Mouse (Mus musculus): ENCODE results near the gene Upk1b. TPM values are rescaled to one million over a fixed set of nuclear protein-coding genes. Genes with fewer than 3 reads are reported as not detected.
A peak's percentile ranks its signal among the peaks of the same experiment; 100 is the strongest.

The Upk1b gene
- polyA plus RNA-seq, 1 experiment from 2014 or later, result 3.1 TPM

- H3K27ac ChIP-seq, result no peak overlapping the region
- no peak for ATAC-seq (ENCODE audit: insufficient number of reproducible peaks, insufficient read depth, low FRiP score, low TSS enrichment)
- no peaks in the 10 kb centered on the region for H3K9me3 ChIP-seq
- H3K36me3 ChIP-seq, result peaks cover 15% of the 10 kb centered on the region
- H3K4me3 ChIP-seq, result no peak overlapping the region
- no peaks in the 10 kb centered on the region for H3K27me3 ChIP-seq
- 78% methylated on average over 6 of the region's 6 CpGs for WGBS
- peaks cover 10% of the 10 kb centered on the region for H3K4me1 ChIP-seq
- no peak overlapping the region for H3K4me2 ChIP-seq (replicated peaks)
- no peak overlapping the region for H3K9ac ChIP-seq
Measured at GRCm38 (mm10) chr16:38760834-38761375, 39.2 kb downstream of the Upk1b start.

GRCm38 (mm10) chr16:38760239-38760638 lies 39.9 kb downstream of the Upk1b start:
- H3K27me3 ChIP-seq, result no peaks in the 10 kb centered on the region
- H3K36me3 ChIP-seq, result peaks cover 15% of the 10 kb centered on the region
- H3K9ac ChIP-seq, result no peak overlapping the region
- H3K27ac ChIP-seq, result no peak overlapping the region
- peaks cover 14% of the 10 kb centered on the region for H3K4me1 ChIP-seq
- no peak overlapping the region for H3K4me2 ChIP-seq (replicated peaks)
- ATAC-seq (ENCODE audit: insufficient number of reproducible peaks, insufficient read depth, low FRiP score, low TSS enrichment), result no peak
- no peak overlapping the region for H3K4me3 ChIP-seq
- no peaks in the 10 kb centered on the region for H3K9me3 ChIP-seq
- WGBS, result 90% methylated on average over 5 of the region's 5 CpGs

- Histone ChIP-seq H3K4me3 (no peak overlapping the region), H3K9ac (no peak overlapping the region), H3K9me3 (no peaks in the 10 kb centered on the region), H3K27ac (0 out of 2 replicates have a peak overlapping the region, but pooled peaks have one; percentile 23), H3K4me2 (replicated peaks) (no peak overlapping the region), H3K27me3 (no peaks in the 10 kb centered on the region), H3K4me1 (peaks cover 23% of the 10 kb centered on the region), H3K36me3 (peaks cover 15% of the 10 kb centered on the region)
- no peak for ATAC-seq (ENCODE audit: insufficient number of reproducible peaks, insufficient read depth, low FRiP score, low TSS enrichment)
- WGBS, result 75% methylated on average over 12 of the region's 12 CpGs
Measured at GRCm38 (mm10) chr16:38758104-38758861, 41.8 kb downstream of the Upk1b start.

GRCm38 (mm10) chr16:38757626-38758025 lies 42.5 kb downstream of the Upk1b start:
- Histone ChIP-seq H3K4me2 (replicated peaks) (no peak overlapping the region), H3K4me1 (peaks cover 29% of the 10 kb centered on the region), H3K27me3 (no peaks in the 10 kb centered on the region), H3K27ac (no peak overlapping the region), H3K9ac (no peak overlapping the region), H3K4me3 (no peak overlapping the region), H3K36me3 (peaks cover 15% of the 10 kb centered on the region), H3K9me3 (no peaks in the 10 kb centered on the region)
- ATAC-seq (ENCODE audit: insufficient number of reproducible peaks, insufficient read depth, low FRiP score, low TSS enrichment), result no peak
- WGBS, result 95% methylated on average over 19 of the region's 19 CpGs

- no peak overlapping the region; the same call in 1 of the 2 replicates for H3K27ac ChIP-seq
- H3K9me3 ChIP-seq, result no peaks in the 10 kb centered on the region
- WGBS, result 84% methylated on average over 4 of the region's 4 CpGs
- H3K27me3 ChIP-seq, result no peaks in the 10 kb centered on the region
- no peak for ATAC-seq (ENCODE audit: insufficient number of reproducible peaks, insufficient read depth, low FRiP score, low TSS enrichment)
- no peak overlapping the region for H3K4me2 ChIP-seq (replicated peaks)
- H3K36me3 ChIP-seq, result peaks cover 10% of the 10 kb centered on the region
- peaks cover 30% of the 10 kb centered on the region for H3K4me1 ChIP-seq
- no peak overlapping the region for H3K4me3 ChIP-seq
- H3K9ac ChIP-seq, result no peak overlapping the region
Measured at GRCm38 (mm10) chr16:38756572-38756971, 43.6 kb downstream of the Upk1b start.

- H3K4me2 ChIP-seq (replicated peaks), result no peak overlapping the region
- no peaks in the 10 kb centered on the region for H3K9me3 ChIP-seq
- ATAC-seq (ENCODE audit: insufficient number of reproducible peaks, insufficient read depth, low FRiP score, low TSS enrichment), result no peak
- H3K9ac ChIP-seq, result no peak overlapping the region
- H3K4me3 ChIP-seq, result no peak overlapping the region
- WGBS, result 31% methylated on average over 5 of the region's 5 CpGs
- peaks cover 30% of the 10 kb centered on the region for H3K4me1 ChIP-seq
- peak overlapping the region; percentile 58; the same call in 1 of the 2 replicates for H3K27ac ChIP-seq
- H3K36me3 ChIP-seq, result peaks cover 10% of the 10 kb centered on the region
- H3K27me3 ChIP-seq, result no peaks in the 10 kb centered on the region
Measured at GRCm38 (mm10) chr16:38756177-38756503, 44.0 kb downstream of the Upk1b start.

- WGBS, result 41% methylated on average over 7 of the region's 7 CpGs
- H3K4me3 ChIP-seq, result no peak overlapping the region
- H3K9me3 ChIP-seq, result no peaks in the 10 kb centered on the region
- no peaks in the 10 kb centered on the region for H3K27me3 ChIP-seq
- ATAC-seq (ENCODE audit: insufficient number of reproducible peaks, insufficient read depth, low FRiP score, low TSS enrichment), result no peak
- H3K27ac ChIP-seq, result 0 out of 2 replicates have a peak overlapping the region, but pooled peaks have one; percentile 47
- peaks cover 30% of the 10 kb centered on the region for H3K4me1 ChIP-seq
- no peak overlapping the region for H3K9ac ChIP-seq
- H3K4me2 ChIP-seq (replicated peaks), result no peak overlapping the region
- peaks cover 10% of the 10 kb centered on the region for H3K36me3 ChIP-seq
Measured at GRCm38 (mm10) chr16:38755452-38756176, 44.5 kb downstream of the Upk1b start.

- Histone ChIP-seq H3K9me3 (no peaks in the 10 kb centered on the region), H3K27me3 (no peaks in the 10 kb centered on the region), H3K4me3 (no peak overlapping the region), H3K27ac (peak overlapping the region; percentile 50; the same call in 1 of the 2 replicates), H3K4me2 (replicated peaks) (no peak overlapping the region), H3K4me1 (peaks cover 28% of the 10 kb centered on the region), H3K9ac (no peak overlapping the region), H3K36me3 (peaks cover 5% of the 10 kb centered on the region; the same call in 1 of the 2 replicates)
- ATAC-seq (ENCODE audit: insufficient number of reproducible peaks, insufficient read depth, low FRiP score, low TSS enrichment), result peak; percentile 75
- 21% methylated on average over 11 of the region's 11 CpGs for WGBS
Measured at GRCm38 (mm10) chr16:38753631-38754030, 46.5 kb downstream of the Upk1b start.

GRCm38 (mm10) chr16:38750803-38751202 lies 49.3 kb downstream of the Upk1b start:
- no peaks in the 10 kb centered on the region for H3K27me3 ChIP-seq
- no peak overlapping the region for H3K9ac ChIP-seq
- no peak overlapping the region for H3K27ac ChIP-seq
- H3K4me3 ChIP-seq, result no peak overlapping the region
- H3K9me3 ChIP-seq, result no peaks in the 10 kb centered on the region
- no peak overlapping the region for H3K4me2 ChIP-seq (replicated peaks)
- WGBS, result 56% methylated on average over 6 of the region's 6 CpGs
- ATAC-seq (ENCODE audit: insufficient number of reproducible peaks, insufficient read depth, low FRiP score, low TSS enrichment), result no peak
- H3K4me1 ChIP-seq, result peaks cover 20% of the 10 kb centered on the region
- H3K36me3 ChIP-seq, result no peaks in the 10 kb centered on the region

- Histone ChIP-seq H3K4me2 (replicated peaks) (no peak overlapping the region), H3K27me3 (no peaks in the 10 kb centered on the region), H3K9me3 (no peaks in the 10 kb centered on the region), H3K4me3 (no peak overlapping the region), H3K4me1 (0 out of 2 replicates have a peak, but pooled peaks cover 8% of the 10 kb centered on the region), H3K27ac (no peak overlapping the region), H3K9ac (no peak overlapping the region), H3K36me3 (no peaks in the 10 kb centered on the region)
- ATAC-seq (ENCODE audit: insufficient number of reproducible peaks, insufficient read depth, low FRiP score, low TSS enrichment), result no peak
- 82% methylated on average over 10 of the region's 10 CpGs for WGBS
Measured at GRCm38 (mm10) chr16:38743941-38744673, 56.0 kb downstream of the Upk1b start.

- peak overlapping the region; percentile 67 for H3K4me2 ChIP-seq (replicated peaks)
- 0 out of 2 replicates have a peak, but pooled peaks cover 8% of the 10 kb centered on the region for H3K4me1 ChIP-seq
- H3K9me3 ChIP-seq, result no peaks in the 10 kb centered on the region
- no peaks in the 10 kb centered on the region for H3K27me3 ChIP-seq
- H3K27ac ChIP-seq, result peak overlapping the region; percentile 82
- no peaks in the 10 kb centered on the region for H3K36me3 ChIP-seq
- peak overlapping the region; percentile 74 for H3K9ac ChIP-seq
- peak overlapping the region; percentile 62 for H3K4me3 ChIP-seq
- peak; percentile 59 for ATAC-seq (ENCODE audit: insufficient number of reproducible peaks, insufficient read depth, low FRiP score, low TSS enrichment)
- WGBS, result under 1% methylated on average over 13 of the region's 13 CpGs
Measured at GRCm38 (mm10) chr16:38742659-38743131, 57.4 kb downstream of the Upk1b start.
